Mouse (Mus musculus) stomach, postnatal 0 days (tissue): ENCODE measurements around the gene Tbc1d10a.

Experiments used
- CTCF ChIP-seq: IDR thresholded peaks from 2 replicates; pipeline ENCODE4 v1.5.1; 2016; ENCODE audit warnings: antibody characterized with exemption, low read depth, mild to moderate bottlenecking, moderate library complexity
- EP300 ChIP-seq: optimal IDR thresholded peaks from 2 replicates; pipeline ENCODE3; 2016; ENCODE audit warnings: antibody characterized with exemption

DNA sequence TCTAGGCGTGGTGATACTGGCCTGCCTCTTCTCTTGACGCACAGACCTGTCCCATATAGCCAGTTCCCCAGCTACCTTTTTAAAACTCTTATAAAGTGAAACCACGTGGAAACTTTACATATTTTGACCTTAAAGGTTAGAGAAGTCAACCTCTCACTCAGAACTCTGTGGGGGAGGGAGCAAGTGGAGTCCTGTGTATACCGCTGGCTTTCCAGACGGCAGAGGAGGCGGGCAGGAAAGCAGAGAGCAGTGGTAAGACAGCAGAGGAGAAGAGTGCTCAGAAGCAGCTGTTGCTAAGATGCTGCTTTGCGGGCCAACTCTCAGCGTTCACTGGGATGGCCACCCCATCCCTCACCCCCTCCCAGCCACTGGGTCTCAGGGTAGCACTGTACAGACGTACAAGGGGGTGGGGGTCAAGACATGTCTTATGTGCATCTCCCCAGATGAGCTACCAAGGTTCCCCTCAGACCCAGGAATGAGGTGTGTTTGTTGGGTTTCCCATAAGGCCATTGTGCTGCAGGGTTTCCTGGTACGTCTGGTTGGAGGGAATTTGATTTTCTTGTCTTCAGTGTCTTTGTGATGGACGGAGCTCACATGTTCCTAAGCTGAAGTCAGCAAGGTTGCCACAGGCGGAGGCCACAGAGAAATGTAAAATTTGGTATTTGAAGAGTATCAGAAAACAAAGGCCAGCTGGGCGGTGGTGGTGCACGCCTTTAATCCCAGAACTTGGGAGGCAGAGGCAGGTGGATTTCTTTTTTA is 60.8 kb downstream of the Tbc1d10a start:
- TF ChIP-seq CTCF (no peak), EP300 (no peak)
